Mouse (Mus musculus) G1E-ER4 (cell line): ENCODE measurements around the gene Rps11. TPM values are rescaled to one million over a fixed set of nuclear protein-coding genes. Genes with fewer than 3 reads are reported as not detected.

Experiments used
- GATA1 ChIP-seq: IDR thresholded peaks from one replicate; pipeline ENCODE4 v1.8.0; 2012; ENCODE audit warnings: low read length, inconsistent platforms
- polyA plus RNA-seq: library from polyadenylated mRNA; stranded (reverse); fragments of >175 nt; gene quantifications from 2 replicates; pipeline ENCODE4 v1.2.3, GENCODE M21; 2012

The Rps11 gene
- polyA plus RNA-seq, 1 experiment = 236 TPM

- TF ChIP-seq GATA1 = no peak
Observed at GRCm38 (mm10) chr7:45126147-45126843, 2.1 kb upstream of the Rps11 start.

- no peak for TF ChIP-seq GATA1
Observed at GRCm38 (mm10) chr7:45125144-45125600, 933 bp upstream of the Rps11 start.

GRCm38 (mm10) chr7:45123186-45123570, 1.1 kb downstream of the Rps11 start:
- no peak for TF ChIP-seq GATA1

GRCm38 (mm10) chr7:45122561-45123185, 1.6 kb downstream of the Rps11 start:
- TF ChIP-seq GATA1 = no peak

GRCm38 (mm10) chr7:45121966-45122365, 2.3 kb downstream of the Rps11 start:
- no peak for TF ChIP-seq GATA1

- TF ChIP-seq GATA1 = no peak
Observed at GRCm38 (mm10) chr7:45121404-45121803, 2.8 kb downstream of the Rps11 start.

- TF ChIP-seq GATA1 = no peak
Observed at GRCm38 (mm10) chr7:45119780-45120709, 4.2 kb downstream of the Rps11 start.

- TF ChIP-seq GATA1 = no peak
Observed at GRCm38 (mm10) chr7:45118336-45118735, 5.9 kb downstream of the Rps11 start.

- no peak for TF ChIP-seq GATA1
Observed at GRCm38 (mm10) chr7:45117566-45117965, 6.7 kb downstream of the Rps11 start.

- no peak for TF ChIP-seq GATA1
Observed at GRCm38 (mm10) chr7:45113476-45113875, 10.8 kb downstream of the Rps11 start.

GRCm38 (mm10) chr7:45112529-45112928, 11.7 kb downstream of the Rps11 start:
- TF ChIP-seq GATA1 = no peak

GRCm38 (mm10) chr7:45111940-45112339, 12.3 kb downstream of the Rps11 start:
- TF ChIP-seq GATA1 = no peak

- no peak for TF ChIP-seq GATA1
Observed at GRCm38 (mm10) chr7:45107052-45107645, 17.1 kb downstream of the Rps11 start.

- TF ChIP-seq GATA1 = no peak
Observed at GRCm38 (mm10) chr7:45106441-45106840, 17.8 kb downstream of the Rps11 start.

GRCm38 (mm10) chr7:45105491-45105890, 18.7 kb downstream of the Rps11 start:
- no peak for TF ChIP-seq GATA1

- no peak for TF ChIP-seq GATA1
Observed at GRCm38 (mm10) chr7:45104941-45105340, 19.3 kb downstream of the Rps11 start.
